Mouse (Mus musculus): Measurements from ENCODE around the gene Arrdc2.

DNA sequence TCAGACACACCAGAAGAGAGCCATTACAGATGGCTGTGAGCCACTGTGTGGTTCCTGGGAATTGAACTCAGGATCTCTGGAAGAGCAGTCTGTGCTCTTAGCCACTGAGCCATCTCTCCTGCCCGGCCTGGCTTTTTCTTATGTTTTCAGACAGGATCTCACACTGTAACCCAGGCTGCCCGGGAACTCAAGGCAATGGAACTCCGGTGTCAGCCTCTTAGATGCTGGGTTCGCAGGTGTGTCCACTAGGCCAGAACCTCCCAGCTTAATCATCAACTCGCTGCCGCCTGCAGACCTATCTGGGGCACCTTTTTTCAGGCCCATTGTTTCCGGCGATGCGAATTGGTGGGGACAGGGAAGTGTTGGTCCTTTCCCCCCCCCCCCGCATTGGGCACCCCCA, 1.1 kb upstream of the Arrdc2 start:
- TF ChIP-seq EP300 (IDR thresholded peaks at IDR 0.05; ENCODE audit: low read depth): no peak
- TF ChIP-seq CTCF (IDR thresholded peaks at IDR 0.05; ENCODE audit: low read depth): no peak
